Mouse (Mus musculus): ENCODE data around the gene Dgkd. TPM values are rescaled to one million over a fixed set of nuclear protein-coding genes. Genes with fewer than 3 reads are reported as not detected.

Gene Dgkd
- polyA plus RNA-seq (2012; ENCODE audit: low replicate concordance), result 40.4 and 52.8 TPM in 2 replicates

GRCm38 (mm10) chr1:87852892-87853600 is at the start of gene Dgkd:
Gene Dgkd, plus strand, starts transcription at chr1:87853287.

GRCm38 (mm10) chr1:87803576-87803975 is 49.5 kb upstream of the Dgkd start, which contains the start of gene Sag:
Gene Sag, plus strand, starts transcription at chr1:87803680.

Other genes starting within 250 kb of the Dgkd start
- 219 and 808 TPM in 2 replicates for gene Inpp5d, start 233.0 kb upstream of the Dgkd start, polyA plus RNA-seq (2012; ENCODE audit: low replicate concordance)
- 7.3 and 9.9 TPM in 2 replicates for gene Atg16l1, start 97.4 kb upstream of the Dgkd start, polyA plus RNA-seq (2012; ENCODE audit: low replicate concordance)
- gene Sag, start 49.6 kb upstream of the Dgkd start, polyA plus RNA-seq (2012; ENCODE audit: low replicate concordance), result 0.34 and 0.56 TPM in 2 replicates
- 1.3 and 1.4 TPM in 2 replicates for gene Usp40, start 155.3 kb downstream of the Dgkd start, polyA plus RNA-seq (2012; ENCODE audit: low replicate concordance)
- gene Ugt1a10, start 202.1 kb downstream of the Dgkd start, polyA plus RNA-seq (2012; ENCODE audit: low replicate concordance), result not detected in 2 replicates
- gene Ugt1a9, start 217.5 kb downstream of the Dgkd start, polyA plus RNA-seq (2012; ENCODE audit: low replicate concordance), result not detected in 2 replicates
- gene Ugt1a8, start 234.5 kb downstream of the Dgkd start, polyA plus RNA-seq (2012; ENCODE audit: low replicate concordance), result not detected in 2 replicates
- gene Ugt1a7c, start 241.8 kb downstream of the Dgkd start, polyA plus RNA-seq (2012; ENCODE audit: low replicate concordance), result 2.5 and 3.3 TPM in 2 replicates
- not detected in 2 replicates for gene Ugt1a6b, start 250.0 kb downstream of the Dgkd start, polyA plus RNA-seq (2012; ENCODE audit: low replicate concordance)

Measured in hematopoietic multipotent progenitor cell, adult 10-12 weeks (in vitro differentiated cells).